In genomic region chr9:108517253-108517930, GRCm38 (mm10) we compare ENCODE assay signal across 8 mouse cellular contexts. TPM values are rescaled to one million over a fixed set of nuclear protein-coding genes. Genes with fewer than 3 reads are reported as not detected.
DNase-seq lines count a peak whose midpoint lies in the region; ATAC-seq and TF ChIP-seq lines count a peak whose summit lies in the region.

No protein-coding gene starts in this region.

- in situ Hi-C loops in CH12.LX (cut with MboI; ENCODE audit: low pct_ligation_motif_present, low pct_unique_long_range_greater_than_20kb, low sequenced_read_pairs): no loop called here

- peaks cover 4 to 38% of the 10 kb centered on the region in 2 experiments; a peak in 3 of 4 replicates for H3K4me1 ChIP-seq in CH12.LX (ENCODE audit: control insufficient read depth in 1 of 2, insufficient read depth in 2 of 2)
- H3K4me1 ChIP-seq in forebrain, embryonic 10.5 days: peaks cover 45% of the 10 kb centered on the region
- peaks cover 22% of the 10 kb centered on the region for H3K4me1 ChIP-seq in heart, embryonic 16.5 days (ENCODE audit: control insufficient read depth, insufficient read depth, low read length)
- H3K4me1 ChIP-seq in liver, embryonic 15.5 days (replicated peaks): peaks cover 42% of the 10 kb centered on the region
- peaks cover 13% of the 10 kb centered on the region; the same call in 1 of the 2 replicates for H3K4me1 ChIP-seq in neural tube, embryonic 11.5 days (ENCODE audit: control insufficient read depth, insufficient read depth, low read length)
- H3K4me1 ChIP-seq in stomach, embryonic 16.5 days (ENCODE audit: control insufficient read depth, insufficient read depth, low read length): peaks cover 13% of the 10 kb centered on the region

- no peak for TF ChIP-seq EP300 in CH12.LX (IDR thresholded peaks at IDR 0.05; ENCODE audit: low read length)

- peak; percentile 67 for ATAC-seq in heart, embryonic 16.5 days (replicated peaks; ENCODE audit: extremely low read depth, insufficient read depth, low FRiP score)
- peak; percentile 86 for ATAC-seq in liver, embryonic 15.5 days (ENCODE audit: insufficient read depth)
- peak; percentile 76 for ATAC-seq in neural tube, embryonic 11.5 days (ENCODE audit: insufficient read depth, low FRiP score, low TSS enrichment)
- ATAC-seq in stomach, embryonic 16.5 days (ENCODE audit: insufficient read depth, low FRiP score): peak; percentile 74

- H3K36me3 ChIP-seq in CH12.LX (replicated peaks in 1 of 2; ENCODE audit: control insufficient read depth in 1 of 2, insufficient read depth in 1 of 2, low read length in 1 of 2): peaks cover 34 to 62% of the 10 kb centered on the region in 2 experiments
- peaks cover 63% of the 10 kb centered on the region for H3K36me3 ChIP-seq in forebrain, embryonic 10.5 days (replicated peaks)
- H3K36me3 ChIP-seq in heart, embryonic 16.5 days (ENCODE audit: control insufficient read depth, insufficient read depth): peaks cover 27% of the 10 kb centered on the region
- peaks cover 50% of the 10 kb centered on the region for H3K36me3 ChIP-seq in liver, embryonic 15.5 days (replicated peaks)
- H3K36me3 ChIP-seq in neural tube, embryonic 11.5 days (ENCODE audit: control insufficient read depth, insufficient read depth, low read length): peaks cover 18% of the 10 kb centered on the region
- H3K36me3 ChIP-seq in stomach, embryonic 16.5 days (ENCODE audit: control insufficient read depth, insufficient read depth, low read length): peaks cover 7% of the 10 kb centered on the region; the same call in 1 of the 2 replicates

- peak overlapping the region; percentile 100 for H3K9ac ChIP-seq in CH12.LX (ENCODE audit: insufficient read depth, low read depth)
- peak overlapping the region; percentile 98 for H3K9ac ChIP-seq in heart, embryonic 16.5 days (ENCODE audit: low read length)
- H3K9ac ChIP-seq in liver, embryonic 15.5 days: peak overlapping the region; percentile 94
- peak overlapping the region; percentile 99 for H3K9ac ChIP-seq in neural tube, embryonic 11.5 days (ENCODE audit: low read length)
- H3K9ac ChIP-seq in stomach, embryonic 16.5 days (ENCODE audit: low read length): peak overlapping the region; percentile 98

- H3K4me3 ChIP-seq in CH12.LX (replicated peaks in 1 of 3; ENCODE audit: low read depth in 2 of 3, low read length in 2 of 3, poor library complexity in 1 of 3): peak overlapping the region; percentile 85 to 95 (median 91)
- peak overlapping the region; percentile 87 for H3K4me3 ChIP-seq in forebrain, embryonic 10.5 days
- H3K4me3 ChIP-seq in heart, embryonic 16.5 days (ENCODE audit: low read length): peak overlapping the region; percentile 76
- peak overlapping the region; percentile 99 for H3K4me3 ChIP-seq in liver, embryonic 15.5 days (replicated peaks)
- H3K4me3 ChIP-seq in neural tube, embryonic 11.5 days (ENCODE audit: low read depth, low read length): peak overlapping the region; percentile 91
- peak overlapping the region; percentile 96 for H3K4me3 ChIP-seq in stomach, embryonic 16.5 days (replicated peaks; ENCODE audit: low read length)

- WGBS in forebrain, embryonic 10.5 days: under 1% methylated on average over 77 of the region's 95 CpGs
- under 1% methylated on average over 80 of the region's 95 CpGs for WGBS in heart, embryonic 16.5 days
- WGBS in liver, embryonic 15.5 days (ENCODE audit: insufficient replicate concordance): under 1% methylated on average over 89 of the region's 95 CpGs
- WGBS in neural tube, embryonic 11.5 days: under 1% methylated on average over 86 of the region's 95 CpGs
- under 1% methylated on average over 76 of the region's 95 CpGs for WGBS in stomach, embryonic 16.5 days

- peak overlapping the region; percentile 92 for H3K27ac ChIP-seq in CH12.LX (ENCODE audit: insufficient read depth, low read depth)
- H3K27ac ChIP-seq in forebrain, embryonic 10.5 days: peak overlapping the region; percentile 99
- peak overlapping the region; percentile 100 for H3K27ac ChIP-seq in heart, embryonic 16.5 days (ENCODE audit: low read length)
- peak overlapping the region; percentile 99 for H3K27ac ChIP-seq in liver, embryonic 15.5 days (replicated peaks)
- peak overlapping the region; percentile 99 for H3K27ac ChIP-seq in neural tube, embryonic 11.5 days (ENCODE audit: low read depth, low read length)
- peak overlapping the region; percentile 100 for H3K27ac ChIP-seq in stomach, embryonic 16.5 days (ENCODE audit: low read length)

- no peaks in the 10 kb centered on the region for H3K9me3 ChIP-seq in CH12.LX (replicated peaks; ENCODE audit: low read length)
- H3K9me3 ChIP-seq in forebrain, embryonic 10.5 days: no peaks in the 10 kb centered on the region
- H3K9me3 ChIP-seq in heart, embryonic 16.5 days (replicated peaks; ENCODE audit: control insufficient read depth, low read length): no peaks in the 10 kb centered on the region
- no peaks in the 10 kb centered on the region for H3K9me3 ChIP-seq in liver, embryonic 15.5 days (replicated peaks)
- H3K9me3 ChIP-seq in neural tube, embryonic 11.5 days (ENCODE audit: control insufficient read depth, low read length): no peaks in the 10 kb centered on the region
- H3K9me3 ChIP-seq in stomach, embryonic 16.5 days (replicated peaks; ENCODE audit: control insufficient read depth, low read length): no peaks in the 10 kb centered on the region

- H3K27me3 ChIP-seq in CH12.LX (replicated peaks): no peaks in the 10 kb centered on the region
- H3K27me3 ChIP-seq in forebrain, embryonic 10.5 days (ENCODE audit: poor library complexity, severe bottlenecking): no peaks in the 10 kb centered on the region
- no peaks in the 10 kb centered on the region for H3K27me3 ChIP-seq in heart, embryonic 16.5 days (ENCODE audit: control insufficient read depth, insufficient read depth, low read length)
- no peaks in the 10 kb centered on the region for H3K27me3 ChIP-seq in liver, embryonic 15.5 days
- H3K27me3 ChIP-seq in neural tube, embryonic 11.5 days (ENCODE audit: control insufficient read depth, insufficient read depth, low read length): no peaks in the 10 kb centered on the region
- no peaks in the 10 kb centered on the region for H3K27me3 ChIP-seq in stomach, embryonic 16.5 days (ENCODE audit: control insufficient read depth, insufficient read depth, low read length)

- peak; percentile 75 for DNase-seq in CH12.LX (ENCODE audit: extremely low read depth)
- DNase-seq in c-Kit-positive CD71-negative TER-119-negative erythroid progenitor cells, embryonic 14.5 days (ENCODE audit: low read depth): peak; percentile 53
- peak; percentile 83 for DNase-seq in forebrain, embryonic 10.5 days (ENCODE audit: extremely low spot score, low spot score)
- peak; percentile 87 to 92 for DNase-seq in kidney, postnatal 36 days
- DNase-seq in neural tube, embryonic 11.5 days (ENCODE audit: low spot score): peak; percentile 91

- H3K4me2 ChIP-seq in CH12.LX (ENCODE audit: insufficient read depth, low read depth, poor library complexity, severe bottlenecking): no peak overlapping the region
- H3K4me2 ChIP-seq in heart, embryonic 16.5 days (ENCODE audit: low read depth, low read length): peak overlapping the region; percentile 80
- H3K4me2 ChIP-seq in liver, embryonic 15.5 days: peak overlapping the region; percentile 98
- H3K4me2 ChIP-seq in neural tube, embryonic 11.5 days (ENCODE audit: low read depth): peak overlapping the region; percentile 64
- peak overlapping the region; percentile 78 for H3K4me2 ChIP-seq in stomach, embryonic 16.5 days (ENCODE audit: low read depth, low read length)

- TF ChIP-seq CTCF in CH12.LX (conservative IDR thresholded peaks at IDR 0.05 in 1 of 2, IDR thresholded peaks at IDR 0.05 in 1 of 2; ENCODE audit: low read depth in 2 of 2, low read length in 2 of 2): no peak

- H3K79me2 ChIP-seq in CH12.LX (replicated peaks; ENCODE audit: control insufficient read depth, extremely low read depth, insufficient read depth, poor library complexity, severe bottlenecking): peaks cover 42% of the 10 kb centered on the region

- dilution Hi-C loops in CH12.LX (cut with MboI; ENCODE audit: extremely low pct_ligation_motif_present, extremely low pct_unique_long_range_greater_than_20kb, low sequenced_read_pairs): no loop called here

- no peak for TF ChIP-seq RAD21 in CH12.LX (IDR thresholded peaks at IDR 0.05; ENCODE audit: low read depth, low read length)

- TF ChIP-seq POLR2A in CH12.LX (IDR thresholded peaks at IDR 0.05; ENCODE audit: low read depth, low read length): no peak

RNA-seq across cellular contexts. Expression of gene Qrich1, which starts 0.8 kb away (rescaled TPM):
- total RNA-seq in CH12.LX (2012; rRNA removed) (104 and 115 TPM in 2 replicates), CH12.LX (2014; rRNA removed) (117 and 118 TPM in 2 replicates)
- polyA plus RNA-seq in CH12.LX (2012; ENCODE audit: insufficient read length, low read depth): 61.5 and 72.1 TPM in 2 replicates
- polyA plus RNA-seq in forebrain, embryonic 10.5 days (2016; fragmentation: Nextera tagmentation; extraction: Ambion mirVana): 160 and 164 TPM in 2 replicates
- 82.2 and 82.5 TPM in 2 replicates for polyA plus RNA-seq in heart, embryonic 16.5 days (2015; fragmentation: Nextera tagmentation; extraction: Ambion mirVana)
- polyA plus RNA-seq in liver, embryonic 15.5 days (2015; fragmentation: Nextera tagmentation; extraction: Ambion mirVana): 43.0 and 43.5 TPM in 2 replicates
- polyA plus RNA-seq in neural tube, embryonic 11.5 days (2014; fragmentation: Nextera tagmentation; extraction: Ambion mirVana): 164 and 169 TPM in 2 replicates
- 95.4 and 97.1 TPM in 2 replicates for polyA plus RNA-seq in stomach, embryonic 16.5 days (2015; fragmentation: Nextera tagmentation; extraction: Ambion mirVana)

RNA-seq across cellular contexts. Expression of gene Qars, which starts 9.9 kb away (rescaled TPM):
- total RNA-seq in CH12.LX (2012; rRNA removed) (271 and 322 TPM in 2 replicates), CH12.LX (2014; rRNA removed) (188 and 229 TPM in 2 replicates)
- polyA plus RNA-seq in CH12.LX (2012; ENCODE audit: insufficient read length, low read depth): 270 and 293 TPM in 2 replicates
- 113 and 117 TPM in 2 replicates for polyA plus RNA-seq in forebrain, embryonic 10.5 days (2016; fragmentation: Nextera tagmentation; extraction: Ambion mirVana)
- 70.4 and 83.2 TPM in 2 replicates for polyA plus RNA-seq in heart, embryonic 16.5 days (2015; fragmentation: Nextera tagmentation; extraction: Ambion mirVana)
- 52.6 and 61.9 TPM in 2 replicates for polyA plus RNA-seq in liver, embryonic 15.5 days (2015; fragmentation: Nextera tagmentation; extraction: Ambion mirVana)
- polyA plus RNA-seq in neural tube, embryonic 11.5 days (2014; fragmentation: Nextera tagmentation; extraction: Ambion mirVana): 120 and 129 TPM in 2 replicates
- 106 and 127 TPM in 2 replicates for polyA plus RNA-seq in stomach, embryonic 16.5 days (2015; fragmentation: Nextera tagmentation; extraction: Ambion mirVana)

RNA-seq across cellular contexts. Expression of gene Usp19, which starts 27.0 kb away (rescaled TPM):
- total RNA-seq in CH12.LX (2012; rRNA removed): 68.7 and 69.9 TPM in 2 replicates
- 36.5 TPM in 2 replicates for total RNA-seq in CH12.LX (2014; rRNA removed)
- polyA plus RNA-seq in CH12.LX (2012; ENCODE audit: insufficient read length, low read depth): 84.2 and 106 TPM in 2 replicates
- 76.1 and 79.9 TPM in 2 replicates for polyA plus RNA-seq in forebrain, embryonic 10.5 days (2016; fragmentation: Nextera tagmentation; extraction: Ambion mirVana)
- 60.1 and 63.5 TPM in 2 replicates for polyA plus RNA-seq in heart, embryonic 16.5 days (2015; fragmentation: Nextera tagmentation; extraction: Ambion mirVana)
- polyA plus RNA-seq in liver, embryonic 15.5 days (2015; fragmentation: Nextera tagmentation; extraction: Ambion mirVana): 26.1 and 31.1 TPM in 2 replicates
- 73.8 and 79.9 TPM in 2 replicates for polyA plus RNA-seq in neural tube, embryonic 11.5 days (2014; fragmentation: Nextera tagmentation; extraction: Ambion mirVana)
- polyA plus RNA-seq in stomach, embryonic 16.5 days (2015; fragmentation: Nextera tagmentation; extraction: Ambion mirVana): 41.1 and 49.5 TPM in 2 replicates

RNA-seq across cellular contexts. Expression of gene Lamb2, which starts 37.9 kb away (rescaled TPM):
- 0.08 and 0.89 TPM in 2 replicates for total RNA-seq in CH12.LX (2012; rRNA removed)
- total RNA-seq in CH12.LX (2014; rRNA removed): 0.04 TPM in 1 of 2 replicates, not detected in the other
- 0.11 and 0.17 TPM in 2 replicates for polyA plus RNA-seq in CH12.LX (2012; ENCODE audit: insufficient read length, low read depth)
- 34.8 and 40.8 TPM in 2 replicates for polyA plus RNA-seq in forebrain, embryonic 10.5 days (2016; fragmentation: Nextera tagmentation; extraction: Ambion mirVana)
- polyA plus RNA-seq in heart, embryonic 16.5 days (2015; fragmentation: Nextera tagmentation; extraction: Ambion mirVana): 67.1 and 77.7 TPM in 2 replicates
- 8.5 and 9.0 TPM in 2 replicates for polyA plus RNA-seq in liver, embryonic 15.5 days (2015; fragmentation: Nextera tagmentation; extraction: Ambion mirVana)
- polyA plus RNA-seq in neural tube, embryonic 11.5 days (2014; fragmentation: Nextera tagmentation; extraction: Ambion mirVana): 17.2 and 18.1 TPM in 2 replicates
- 61.4 and 68.7 TPM in 2 replicates for polyA plus RNA-seq in stomach, embryonic 16.5 days (2015; fragmentation: Nextera tagmentation; extraction: Ambion mirVana)

RNA-seq across cellular contexts. Expression of gene Impdh2, which starts 42.7 kb away (rescaled TPM):
- total RNA-seq in CH12.LX (2012; rRNA removed): 405 and 494 TPM in 2 replicates
- 464 and 485 TPM in 2 replicates for total RNA-seq in CH12.LX (2014; rRNA removed)
- 472 and 483 TPM in 2 replicates for polyA plus RNA-seq in CH12.LX (2012; ENCODE audit: insufficient read length, low read depth)
- polyA plus RNA-seq in forebrain, embryonic 10.5 days (2016; fragmentation: Nextera tagmentation; extraction: Ambion mirVana): 244 and 260 TPM in 2 replicates
- polyA plus RNA-seq in heart, embryonic 16.5 days (2015; fragmentation: Nextera tagmentation; extraction: Ambion mirVana): 91.7 and 91.8 TPM in 2 replicates
- 91.3 and 93.7 TPM in 2 replicates for polyA plus RNA-seq in liver, embryonic 15.5 days (2015; fragmentation: Nextera tagmentation; extraction: Ambion mirVana)
- polyA plus RNA-seq in neural tube, embryonic 11.5 days (2014; fragmentation: Nextera tagmentation; extraction: Ambion mirVana): 179 and 189 TPM in 2 replicates
- polyA plus RNA-seq in stomach, embryonic 16.5 days (2015; fragmentation: Nextera tagmentation; extraction: Ambion mirVana): 134 and 147 TPM in 2 replicates

Comparison
In these comparisons a context has a peak if more than half of its experiments do, and no peak if none do; other contexts are left out.
1. Peak in every context shown above with its lines: DNase-seq, ATAC-seq, H3K4me3 ChIP-seq and H3K27ac ChIP-seq.